Mouse (Mus musculus) macrophage (primary cell): Measurements from ENCODE around the gene Lrrc30. TPM values are rescaled to one million over a fixed set of nuclear protein-coding genes. Genes with fewer than 3 reads are reported as not detected.

Source experiments
- H3K27ac ChIP-seq: fragments of 350-480 bp; formaldehyde crosslinking; 2 replicates; pipeline ENCODE4 v1.9.0; 2021
- H3K36me3 ChIP-seq: fragments of 350-480 bp; formaldehyde crosslinking; 2 replicates; pipeline ENCODE4 v1.9.0; 2021; ENCODE audit errors: inconsistent target
- H3K4me3 ChIP-seq: fragments of 350-480 bp; formaldehyde crosslinking; 2 replicates; pipeline ENCODE4 v1.9.0; 2021; ENCODE audit errors: inconsistent target
- H3K79me2 ChIP-seq: fragments of 350-480 bp; formaldehyde crosslinking; 2 replicates; pipeline ENCODE4 v1.9.0; 2021; ENCODE audit errors: inconsistent target
- WGBS: methylation state at CpG from one replicate; pipeline ENCODE4 v1.1.7; 2026; ENCODE audit warnings: inconsistent platforms; ENCODE audit not compliant: missing documents; 5-methylcytosine and 5-hydroxymethylcytosine counted together
- polyA plus RNA-seq: library from polyadenylated mRNA; stranded (reverse); fragments of 250-400 nt; gene quantifications from 3 replicates; pipeline ENCODE4 v1.2.4, GENCODE M21; 2018; ENCODE audit warnings: inconsistent platforms

Gene Lrrc30
- polyA plus RNA-seq, 1 experiment from 2014 or later: not detected

DNA sequence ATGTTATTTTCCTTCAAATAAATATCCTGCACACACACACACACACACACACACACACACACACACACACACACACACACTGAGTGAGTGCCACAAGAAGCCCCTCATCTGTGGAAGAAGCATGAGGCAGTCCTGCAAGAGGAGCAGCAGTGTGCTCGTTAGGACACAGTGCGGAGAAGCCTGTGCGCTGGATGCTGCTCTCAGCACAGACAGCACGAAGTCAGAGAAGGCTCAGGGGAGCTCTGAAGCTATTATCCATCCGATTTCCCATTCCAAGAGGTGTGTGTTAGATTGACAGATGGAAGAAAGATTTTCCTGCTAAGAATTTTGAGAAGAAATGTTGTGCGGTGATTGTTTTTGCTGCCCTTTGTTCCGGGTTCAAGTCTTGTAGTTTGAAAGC, 13.5 kb downstream of the Lrrc30 start:
- 81% methylated on average over 7 of the region's 7 CpGs for WGBS

DNA sequence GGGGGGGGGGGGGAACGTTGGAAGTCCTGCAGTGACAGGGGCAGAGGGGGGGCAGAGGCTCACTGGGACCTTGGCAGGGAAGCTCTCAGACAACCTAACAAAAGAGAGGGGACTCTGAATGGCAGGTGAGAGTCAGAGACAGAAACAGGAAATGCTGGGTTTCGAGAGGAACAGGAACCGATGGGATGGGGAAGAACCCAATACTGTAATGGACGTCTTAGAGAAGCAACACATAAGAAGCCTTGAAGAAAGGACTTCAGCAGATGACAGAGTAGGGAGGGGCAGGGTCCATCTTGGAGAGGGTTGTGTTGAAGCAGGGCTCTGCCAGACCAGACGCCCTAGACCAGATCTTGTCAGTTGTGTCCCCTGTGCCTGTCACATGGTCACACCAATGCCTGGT, 18.1 kb downstream of the Lrrc30 start:
- H3K79me2 ChIP-seq: no peaks in the 10 kb centered on the region
- 46% methylated on average over 5 of the region's 5 CpGs for WGBS
- H3K36me3 ChIP-seq: no peaks in the 10 kb centered on the region
- H3K27ac ChIP-seq: no peak overlapping the region
- H3K4me3 ChIP-seq: no peak overlapping the region

More for the DNA sequence above, 13.5 kb downstream of the Lrrc30 start:
- no peaks in the 10 kb centered on the region for H3K79me2 ChIP-seq
- no peak overlapping the region for H3K27ac ChIP-seq
- no peaks in the 10 kb centered on the region for H3K36me3 ChIP-seq
- H3K4me3 ChIP-seq: no peak overlapping the region

DNA sequence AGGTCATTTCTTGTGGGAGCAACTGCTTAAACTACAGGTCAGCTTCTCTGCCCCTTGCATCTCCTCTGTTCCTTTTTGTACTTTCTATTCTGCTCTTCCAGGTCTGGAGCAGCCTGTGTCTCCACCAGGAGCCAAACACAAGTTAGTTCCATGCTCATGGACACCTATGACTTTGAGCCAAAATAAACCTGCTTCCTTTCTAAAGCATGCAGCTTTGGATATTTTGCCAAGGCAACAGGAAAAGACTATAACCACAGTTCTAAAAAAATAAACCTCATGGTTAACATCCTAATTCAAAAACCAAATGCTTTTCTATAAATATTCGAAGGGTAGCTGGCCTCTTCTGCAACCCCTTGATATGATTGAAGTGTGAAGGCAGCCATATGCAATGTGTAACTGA, 19.9 kb downstream of the Lrrc30 start:
- Histone ChIP-seq H3K79me2 (no peaks in the 10 kb centered on the region), H3K27ac (no peak overlapping the region), H3K36me3 (no peaks in the 10 kb centered on the region), H3K4me3 (no peak overlapping the region)
- WGBS: 0% methylated on average over 1 of the region's 1 CpGs

DNA sequence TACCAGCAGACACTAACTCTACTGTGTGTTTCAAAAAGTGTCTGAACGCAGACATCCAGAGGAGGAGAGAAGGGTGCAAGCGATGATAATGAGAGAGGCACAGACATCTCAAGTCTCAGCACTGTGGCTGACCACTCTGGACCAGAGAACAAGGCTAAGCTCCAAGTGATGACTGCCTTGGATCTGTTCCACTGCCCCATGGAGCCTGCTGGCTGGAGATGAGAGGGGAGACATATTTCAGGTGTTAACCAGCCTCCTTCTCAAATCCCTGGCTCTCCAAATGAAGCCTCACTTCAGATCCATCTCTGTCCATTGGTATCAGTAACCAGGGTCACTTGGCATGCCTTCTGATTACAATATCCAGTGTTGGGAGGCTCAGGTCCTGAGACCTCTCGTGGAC, 20.4 kb downstream of the Lrrc30 start:
- no peak overlapping the region for H3K27ac ChIP-seq
- no peaks in the 10 kb centered on the region for H3K79me2 ChIP-seq
- no peak overlapping the region for H3K4me3 ChIP-seq
- H3K36me3 ChIP-seq: no peaks in the 10 kb centered on the region
- 78% methylated on average over 3 of the region's 3 CpGs for WGBS

DNA sequence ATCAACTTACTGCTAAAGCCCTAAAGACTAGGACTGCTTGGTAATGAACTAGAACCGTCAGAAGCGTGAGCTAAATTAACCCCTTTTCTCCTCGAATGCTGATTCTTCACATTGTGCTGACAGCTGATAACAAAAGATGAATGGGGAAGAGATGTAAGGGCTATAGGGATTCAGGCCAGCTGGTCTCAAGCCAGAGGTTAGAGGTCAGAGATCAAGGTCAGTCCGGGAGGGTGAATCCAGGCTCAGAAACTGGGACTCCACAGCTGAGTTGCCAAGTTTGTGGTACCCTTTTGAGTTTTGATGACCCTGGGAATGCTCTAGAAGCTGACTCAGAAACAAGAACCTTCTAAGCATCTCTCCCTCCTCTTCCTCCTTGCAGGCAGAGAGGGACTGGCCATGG, 28.1 kb downstream of the Lrrc30 start:
- no peak overlapping the region for H3K4me3 ChIP-seq
- no peaks in the 10 kb centered on the region for H3K79me2 ChIP-seq
- H3K27ac ChIP-seq: no peak overlapping the region
- WGBS: 80% methylated on average over 4 of the region's 4 CpGs
- H3K36me3 ChIP-seq: no peaks in the 10 kb centered on the region

DNA sequence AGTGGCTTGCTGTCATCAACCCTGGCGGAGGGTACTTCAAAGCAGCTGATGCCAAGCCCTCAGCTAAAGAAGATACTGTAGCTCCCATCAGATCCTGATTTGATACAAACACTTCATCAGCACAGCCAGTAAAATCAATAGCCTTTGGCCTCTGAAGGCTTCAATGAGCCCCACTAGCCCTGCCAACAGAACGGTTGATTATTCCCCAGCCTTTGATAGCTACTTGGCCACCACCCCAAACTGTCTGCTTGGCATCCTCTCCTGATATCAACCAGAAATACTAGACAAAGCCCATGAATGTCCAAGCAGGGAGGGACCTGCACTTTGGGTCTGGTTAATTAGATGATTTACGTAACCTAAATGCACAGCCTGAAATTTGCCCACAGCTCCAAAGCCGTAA, 30.0 kb downstream of the Lrrc30 start:
- 69% methylated on average over 4 of the region's 4 CpGs for WGBS
- no peak overlapping the region for H3K4me3 ChIP-seq
- H3K36me3 ChIP-seq: no peaks in the 10 kb centered on the region
- H3K27ac ChIP-seq: no peak overlapping the region
- H3K79me2 ChIP-seq: no peaks in the 10 kb centered on the region

DNA sequence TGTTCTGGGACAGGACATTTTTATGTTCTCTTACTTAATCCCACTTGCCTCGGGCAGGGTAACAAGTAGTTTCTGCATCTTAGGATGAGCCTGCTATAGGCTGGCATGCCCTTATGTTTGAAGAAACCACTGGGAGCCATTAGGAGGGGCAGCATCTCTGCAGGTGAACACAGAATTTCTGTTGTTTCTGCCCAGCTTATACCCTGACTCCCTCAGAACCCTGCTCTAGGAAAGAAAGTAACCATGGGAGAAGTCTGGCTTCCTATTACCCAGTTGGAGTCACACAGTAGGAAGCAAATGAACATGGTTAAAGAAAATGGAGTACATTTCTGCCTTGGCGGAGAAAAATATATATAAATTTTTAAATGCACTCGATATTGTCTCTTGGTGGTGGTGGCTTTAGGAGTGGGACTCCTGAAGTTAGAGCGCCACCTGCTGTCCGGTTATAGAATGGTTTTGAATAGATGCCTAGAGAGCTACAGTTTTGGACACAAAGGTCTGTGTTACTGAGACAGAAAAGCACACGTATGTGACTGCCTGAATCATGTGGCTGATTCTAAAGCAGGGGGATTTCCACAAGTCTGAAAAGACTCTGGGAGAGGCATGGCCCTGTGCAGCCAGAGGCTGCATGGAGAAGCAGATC, 47.5 kb downstream of the Lrrc30 start:
- 16% methylated on average over 6 of the region's 6 CpGs for WGBS

DNA sequence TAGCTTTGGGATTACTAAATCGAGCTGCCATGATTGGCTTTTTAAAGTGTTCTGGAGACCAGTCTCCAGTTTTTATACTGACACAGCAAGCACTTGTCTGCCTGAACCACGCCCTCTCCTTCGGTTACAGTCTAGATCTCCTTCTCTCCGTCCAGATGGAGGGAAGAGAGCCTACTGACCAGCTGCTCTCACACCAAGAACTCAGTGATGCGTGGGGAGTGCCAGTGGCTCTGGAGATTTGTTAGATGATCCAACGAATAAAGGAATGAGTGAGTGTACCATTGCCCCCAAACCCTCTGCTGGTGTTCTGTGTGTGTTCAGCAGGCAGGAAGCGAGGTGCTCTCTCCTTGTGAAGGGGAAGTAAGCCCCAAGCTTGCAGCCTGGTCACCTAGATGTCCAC, 48.0 kb downstream of the Lrrc30 start:
- Histone ChIP-seq H3K27ac (no peak overlapping the region), H3K36me3 (no peaks in the 10 kb centered on the region), H3K4me3 (no peak overlapping the region), H3K79me2 (no peaks in the 10 kb centered on the region)
- WGBS: 88% methylated on average over 7 of the region's 7 CpGs

More for the DNA sequence above, 47.5 kb downstream of the Lrrc30 start:
- Histone ChIP-seq H3K79me2 (no peaks in the 10 kb centered on the region), H3K27ac (no peak overlapping the region), H3K4me3 (no peak overlapping the region), H3K36me3 (no peaks in the 10 kb centered on the region)

DNA sequence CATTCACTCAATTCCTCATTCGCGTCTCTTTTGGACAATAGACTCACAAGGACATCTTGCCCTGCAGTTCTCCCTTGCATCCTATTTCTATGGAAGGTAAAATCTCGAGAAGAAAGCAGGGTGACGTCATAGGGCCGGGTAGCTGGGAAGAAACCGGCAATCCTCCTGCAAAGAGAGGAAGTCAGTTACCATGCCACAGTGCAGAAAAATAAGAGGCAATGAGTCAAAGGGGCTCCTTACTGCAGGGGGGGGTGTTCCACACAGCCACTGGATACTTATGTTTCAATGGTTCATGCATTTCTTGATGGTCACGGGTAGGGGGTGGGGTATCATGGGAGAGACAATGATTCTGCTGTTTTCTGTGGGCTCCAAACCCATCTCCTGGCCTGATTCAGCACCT, 49.1 kb downstream of the Lrrc30 start:
- Histone ChIP-seq H3K27ac (no peak overlapping the region), H3K79me2 (no peaks in the 10 kb centered on the region), H3K4me3 (no peak overlapping the region), H3K36me3 (no peaks in the 10 kb centered on the region)
- 16% methylated on average over 7 of the region's 7 CpGs for WGBS

DNA sequence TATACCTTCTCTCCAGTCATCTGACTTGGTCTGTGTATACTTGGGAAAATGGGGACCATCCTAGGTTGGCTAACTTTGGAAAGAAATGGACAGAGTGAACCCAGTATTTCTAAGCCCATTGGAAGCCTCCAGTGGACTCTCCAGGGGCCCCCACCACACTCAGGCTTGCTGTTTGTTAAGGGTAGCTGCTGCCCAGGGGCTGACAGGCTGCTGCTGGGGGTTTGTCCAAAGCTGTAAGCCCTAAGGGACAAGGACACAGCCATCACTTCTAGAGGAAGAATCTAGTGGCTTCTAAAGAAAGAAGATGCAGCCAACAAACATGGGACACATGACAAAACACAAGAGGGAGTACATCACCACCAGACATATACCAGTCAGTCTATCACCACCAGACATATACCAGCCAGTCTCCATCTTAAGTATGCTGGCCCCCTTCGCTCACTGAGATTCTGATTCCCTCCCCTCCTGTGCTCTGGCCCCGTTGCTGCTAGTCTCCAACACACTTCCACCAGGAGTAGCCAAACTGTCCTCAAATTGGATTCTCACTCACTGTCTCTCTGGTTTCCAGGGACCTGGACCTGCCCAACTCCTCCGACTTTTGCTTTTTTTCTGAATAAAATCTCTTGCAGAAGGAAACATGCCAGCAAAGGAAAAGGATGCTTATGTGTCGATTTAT, 49.7 kb downstream of the Lrrc30 start:
- Histone ChIP-seq H3K4me3 (no peak overlapping the region), H3K36me3 (no peaks in the 10 kb centered on the region), H3K79me2 (no peaks in the 10 kb centered on the region), H3K27ac (no peak overlapping the region)
- 86% methylated on average over 4 of the region's 4 CpGs for WGBS

DNA sequence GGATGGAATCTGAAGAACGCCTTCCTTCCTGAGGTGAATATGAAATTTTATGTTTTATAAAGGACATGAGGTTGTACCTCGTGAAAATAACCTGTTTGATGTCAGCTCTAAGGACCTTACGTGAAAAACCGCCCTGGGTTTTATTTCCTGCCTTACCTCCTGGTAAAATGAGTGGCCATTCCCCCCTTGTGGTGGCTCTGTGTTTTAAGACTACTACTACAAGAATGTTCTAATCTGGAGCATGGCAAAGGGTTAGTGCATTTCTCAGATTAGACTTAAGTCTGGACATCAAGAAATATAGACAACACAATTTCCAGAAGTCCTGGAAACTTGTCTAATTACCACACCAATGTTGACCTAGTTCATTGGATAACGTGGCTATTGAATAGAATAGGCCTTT, 50.7 kb downstream of the Lrrc30 start:
- no peak overlapping the region for H3K27ac ChIP-seq
- no peaks in the 10 kb centered on the region for H3K36me3 ChIP-seq
- H3K4me3 ChIP-seq: no peak overlapping the region
- WGBS: 80% methylated on average over 5 of the region's 5 CpGs
- no peaks in the 10 kb centered on the region for H3K79me2 ChIP-seq

Other genes with a start within 250 kb of the Lrrc30 start
- not detected in 3 replicates for gene Lama1, start 64.5 kb upstream of the Lrrc30 start, polyA plus RNA-seq